In genomic region chr9:110306371-110306770, GRCm38 (mm10) we compare ENCODE assay signal across 13 mouse cellular contexts. TPM values are rescaled to one million over a fixed set of nuclear protein-coding genes. Genes with fewer than 3 reads are reported as not detected.
A peak's percentile ranks its signal among the peaks of the same experiment; 100 is the strongest.
DNase-seq lines count a peak whose midpoint lies in the region; ATAC-seq and TF ChIP-seq lines count a peak whose summit lies in the region.
"Had no signal": no experiment of that assay in that cellular context is flagged by ENCODE, and none has a peak within 500 bp of the region (broad histone marks: within the 10 kb centered on the region; RNA-seq: fewer than 3 reads in every experiment).

No protein-coding gene starts in this region.

- H3K4me3 ChIP-seq in heart, embryonic 11.5 days (ENCODE audit: low read depth, low read length) = no peak overlapping the region
- peak overlapping the region; percentile 66 for H3K4me3 ChIP-seq in embryonic facial prominence, embryonic 10.5 days
- 0 out of 2 replicates have a peak overlapping the region, but pooled peaks have one; percentile 55 for H3K4me3 ChIP-seq in hindbrain, postnatal 0 days (ENCODE audit: low read length)
- no peak overlapping the region for H3K4me3 ChIP-seq in midbrain, embryonic 16.5 days (ENCODE audit: low read depth, low read length)

- TF ChIP-seq CTCF in hindbrain, postnatal 0 days (IDR thresholded peaks at IDR 0.05; ENCODE audit: low read depth) = no peak

- WGBS in heart, embryonic 11.5 days (ENCODE audit: insufficient replicate concordance) = 86% methylated on average over 5 of the region's 5 CpGs
- WGBS in embryonic facial prominence, embryonic 10.5 days = 94% methylated on average over 5 of the region's 5 CpGs
- WGBS in hindbrain, postnatal 0 days = 94% methylated on average over 5 of the region's 5 CpGs
- 98% methylated on average over 5 of the region's 5 CpGs for WGBS in midbrain, embryonic 16.5 days

- H3K27me3 ChIP-seq in heart, embryonic 11.5 days (ENCODE audit: control insufficient read depth, insufficient read depth, low read length) = no peaks in the 10 kb centered on the region
- H3K27me3 ChIP-seq in embryonic facial prominence, embryonic 10.5 days (replicated peaks; ENCODE audit: low read depth, poor library complexity, severe bottlenecking) = no peaks in the 10 kb centered on the region
- H3K27me3 ChIP-seq in hindbrain, postnatal 0 days (ENCODE audit: insufficient read depth, low read length) = no peaks in the 10 kb centered on the region
- H3K27me3 ChIP-seq in midbrain, embryonic 16.5 days (ENCODE audit: control insufficient read depth, insufficient read depth, low read depth, low read length) = no peaks in the 10 kb centered on the region
- H3K27me3 ChIP-seq: heart, embryonic 15.5 days had no signal

- H3K9me3 ChIP-seq in heart, embryonic 11.5 days (replicated peaks; ENCODE audit: control insufficient read depth, low read length) = no peaks in the 10 kb centered on the region
- peaks cover 5% of the 10 kb centered on the region; the same call in 1 of the 2 replicates for H3K9me3 ChIP-seq in embryonic facial prominence, embryonic 10.5 days
- H3K9me3 ChIP-seq in hindbrain, postnatal 0 days (ENCODE audit: low read length) = no peaks in the 10 kb centered on the region
- 0 out of 2 replicates have a peak, but pooled peaks cover 2% of the 10 kb centered on the region for H3K9me3 ChIP-seq in midbrain, embryonic 16.5 days (replicated peaks; ENCODE audit: control insufficient read depth, low read length, poor library complexity, severe bottlenecking)

- 0 out of 2 replicates have a peak, but pooled peaks cover 3% of the 10 kb centered on the region for H3K4me1 ChIP-seq in heart, embryonic 11.5 days (ENCODE audit: control insufficient read depth, insufficient read depth, low read length)
- H3K4me1 ChIP-seq in embryonic facial prominence, embryonic 10.5 days = peaks cover 15% of the 10 kb centered on the region
- 0 out of 2 replicates have a peak, but pooled peaks cover 5% of the 10 kb centered on the region for H3K4me1 ChIP-seq in hindbrain, postnatal 0 days (ENCODE audit: insufficient read depth, low read length)
- peaks cover 6% of the 10 kb centered on the region; the same call in 1 of the 2 replicates for H3K4me1 ChIP-seq in midbrain, embryonic 16.5 days (ENCODE audit: control insufficient read depth, insufficient read depth, low read length)

- H3K4me2 ChIP-seq in heart, embryonic 11.5 days = peak overlapping the region; percentile 82; the same call in 1 of the 2 replicates
- peak overlapping the region; percentile 76 for H3K4me2 ChIP-seq in hindbrain, postnatal 0 days (ENCODE audit: low read depth, low read length)
- peak overlapping the region; percentile 78; the same call in 1 of the 2 replicates for H3K4me2 ChIP-seq in midbrain, embryonic 16.5 days (ENCODE audit: low read length)

- no peak for ATAC-seq in heart, embryonic 11.5 days (replicated peaks; ENCODE audit: insufficient number of reproducible peaks, low FRiP score, low TSS enrichment)
- no peak for ATAC-seq in hindbrain, postnatal 0 days
- ATAC-seq in midbrain, embryonic 16.5 days = no peak
- ATAC-seq: activated CD4-positive, CD25-positive, alpha-beta regulatory T cell, adult 4 months had no signal

- H3K9ac ChIP-seq in heart, embryonic 11.5 days (ENCODE audit: low read depth, low read length) = no peak overlapping the region
- H3K9ac ChIP-seq in hindbrain, postnatal 0 days (replicated peaks; ENCODE audit: low read length) = no peak overlapping the region
- no peak overlapping the region for H3K9ac ChIP-seq in midbrain, embryonic 16.5 days (ENCODE audit: low read depth, low read length)
- H3K9ac ChIP-seq: heart, embryonic 15.5 days had no signal

- no peak overlapping the region for H3K27ac ChIP-seq in heart, embryonic 11.5 days (ENCODE audit: low read depth, low read length)
- peak overlapping the region; percentile 35; the same call in 1 of the 2 replicates for H3K27ac ChIP-seq in embryonic facial prominence, embryonic 10.5 days (replicated peaks)
- H3K27ac ChIP-seq in hindbrain, postnatal 0 days = no peak overlapping the region
- H3K27ac ChIP-seq in midbrain, embryonic 16.5 days (ENCODE audit: low read length) = no peak overlapping the region
- H3K27ac ChIP-seq: heart, embryonic 15.5 days had no signal

- H3K36me3 ChIP-seq in heart, embryonic 11.5 days (ENCODE audit: control insufficient read depth, insufficient read depth, low read length) = peaks cover 5% of the 10 kb centered on the region; the same call in 1 of the 2 replicates
- H3K36me3 ChIP-seq in embryonic facial prominence, embryonic 10.5 days (replicated peaks) = peaks cover 31% of the 10 kb centered on the region
- H3K36me3 ChIP-seq in hindbrain, postnatal 0 days (ENCODE audit: insufficient read depth, low read length) = no peaks in the 10 kb centered on the region; the same call in 1 of the 2 replicates
- peaks cover 10% of the 10 kb centered on the region; the same call in 1 of the 2 replicates for H3K36me3 ChIP-seq in midbrain, embryonic 16.5 days (ENCODE audit: control insufficient read depth, insufficient read depth, low read length)

- no peak for DNase-seq in heart, adult 11 months
- no peak for DNase-seq in embryonic facial prominence, embryonic 10.5 days (ENCODE audit: low spot score)
- no peak for DNase-seq in hindbrain, postnatal 0 days (ENCODE audit: low spot score)
- no peak for DNase-seq in layer of hippocampus, adult 8-10 months (ENCODE audit: low spot score in 2 of 2)
- DNase-seq in urinary bladder, adult 2 months (ENCODE audit: low spot score) = no peak
- DNase-seq in layer of hippocampus, postnatal 14 days (ENCODE audit: low spot score in 2 of 2) = no peak
- DNase-seq: cerebellum, adult 11 months; right cerebral cortex, postnatal 4 days; thymus, adult 18-20 months had no signal

RNA-seq across cellular contexts. Expression of gene Elp6, which starts 1.4 kb away (rescaled TPM):
- 17.4 and 18.7 TPM in 2 replicates for polyA plus RNA-seq in heart, embryonic 11.5 days (2014; fragmentation: Nextera tagmentation; extraction: Ambion mirVana)
- 44.0 and 45.6 TPM in 2 replicates for polyA plus RNA-seq in embryonic facial prominence, embryonic 10.5 days (2016; fragmentation: Nextera tagmentation; extraction: Ambion mirVana)
- total RNA-seq in hindbrain, postnatal 0 days (2014; rRNA removed) = 27.6 and 30.9 TPM in 2 replicates
- polyA plus RNA-seq in hindbrain, postnatal 0 days (2015; fragmentation: Nextera tagmentation; extraction: Ambion mirVana) = 30.0 and 31.1 TPM in 2 replicates
- 39.4 and 41.0 TPM in 2 replicates for polyA plus RNA-seq in midbrain, embryonic 16.5 days (2015; fragmentation: Nextera tagmentation; extraction: Ambion mirVana)
- 10 to 100 TPM; 10.7 to 14.4 (median 11.0) TPM for total RNA-seq in layer of hippocampus, adult 8-10 months (2022)
- 11.1 and 12.2 TPM in 2 replicates for polyA plus RNA-seq in urinary bladder, adult 2 months (2012; rRNA removed)
- 10 to 100 TPM; 11.0 to 12.3 TPM for total RNA-seq in layer of hippocampus, postnatal 14 days (2021)

RNA-seq across cellular contexts. Expression of gene Scap, which starts 26.7 kb away (rescaled TPM):
- polyA plus RNA-seq in heart, embryonic 11.5 days (2014; fragmentation: Nextera tagmentation; extraction: Ambion mirVana) = 14.4 and 16.0 TPM in 2 replicates
- polyA plus RNA-seq in embryonic facial prominence, embryonic 10.5 days (2016; fragmentation: Nextera tagmentation; extraction: Ambion mirVana) = 38.5 and 40.3 TPM in 2 replicates
- total RNA-seq in hindbrain, postnatal 0 days (2014; rRNA removed) = 162 and 168 TPM in 2 replicates
- 48.6 and 50.9 TPM in 2 replicates for polyA plus RNA-seq in hindbrain, postnatal 0 days (2015; fragmentation: Nextera tagmentation; extraction: Ambion mirVana)
- 57.4 and 64.5 TPM in 2 replicates for polyA plus RNA-seq in midbrain, embryonic 16.5 days (2015; fragmentation: Nextera tagmentation; extraction: Ambion mirVana)
- total RNA-seq in layer of hippocampus, adult 8-10 months (2022) = 100 to 1,000 TPM in 3 of 4 experiments, 10 to 100 TPM in 1; 99.5 to 121 (median 101) TPM
- 19.0 and 32.7 TPM in 2 replicates for polyA plus RNA-seq in urinary bladder, adult 2 months (2012; rRNA removed)
- total RNA-seq in layer of hippocampus, postnatal 14 days (2021) = 10 to 100 TPM; 91.7 to 93.1 TPM

Comparison
In these comparisons a context has a peak if more than half of its experiments do, and no peak if none do; other contexts are left out.
1. H3K4me3 ChIP-seq: peak in embryonic facial prominence, embryonic 10.5 days (single experiment) and hindbrain, postnatal 0 days (single experiment); none in heart, embryonic 11.5 days (single experiment) and midbrain, embryonic 16.5 days (single experiment).
2. Peak in every context shown above with its lines, with median percentiles within 50 percentile points of each other: H3K4me2 ChIP-seq.